Mouse (Mus musculus) heart, embryonic 11.5 days (tissue): ENCODE results near the gene Hoxb13. TPM values are rescaled to one million over a fixed set of nuclear protein-coding genes. Genes with fewer than 3 reads are reported as not detected.

Source experiments
- ATAC-seq: fragments of 200-750 bp; cut with Nextera tagmentation; replicated peaks from 2 replicates; pipeline ENCODE4 v1.8.0; 2017; ENCODE audit warnings: moderate library complexity; ENCODE audit not compliant: insufficient number of reproducible peaks, low FRiP score, low TSS enrichment
- H3K27ac ChIP-seq: fragments of 300-500 bp; sonication (generic); 2 replicates; pipeline ENCODE4 v1.5.1; 2014; ENCODE audit warnings: mild to moderate bottlenecking, low read depth, low read length
- H3K27me3 ChIP-seq: fragments of 300-500 bp; sonication (generic); 2 replicates; pipeline ENCODE4 v1.6.1; 2014; ENCODE audit warnings: mild to moderate bottlenecking, low read length, mixed read lengths; ENCODE audit not compliant: control insufficient read depth, insufficient read depth
- H3K36me3 ChIP-seq: fragments of 300-500 bp; sonication (generic); 2 replicates; pipeline ENCODE4 v1.6.1; 2014; ENCODE audit warnings: mild to moderate bottlenecking, low read length, moderate library complexity, mixed read lengths; ENCODE audit not compliant: control insufficient read depth, insufficient read depth
- H3K4me1 ChIP-seq: fragments of 300-500 bp; sonication (generic); 2 replicates; pipeline ENCODE4 v1.6.1; 2014; ENCODE audit warnings: low read length; ENCODE audit not compliant: control insufficient read depth, insufficient read depth
- H3K4me2 ChIP-seq: fragments of 300-500 bp; sonication (generic); 2 replicates; pipeline ENCODE4 v1.6.1; 2014; ENCODE audit warnings: mild to moderate bottlenecking, moderate library complexity
- H3K4me3 ChIP-seq: fragments of 300-500 bp; sonication (generic); 2 replicates; pipeline ENCODE4 v1.5.1; 2014; ENCODE audit warnings: low read depth, low read length
- H3K9ac ChIP-seq: fragments of 300-500 bp; sonication (generic); 2 replicates; pipeline ENCODE4 v1.6.1; 2014; ENCODE audit warnings: mild to moderate bottlenecking, low read depth, low read length, moderate library complexity
- H3K9me3 ChIP-seq: fragments of 300-500 bp; sonication (generic); replicated peaks from 2 replicates; pipeline ENCODE4 v1.6.1; 2016; ENCODE audit warnings: low read length; ENCODE audit not compliant: control insufficient read depth
- WGBS: fragments of 180-500 bp; shearing (Covaris S2); extraction: QIAGEN DNeasy Blood & Tissue Kit; methylation state at CpG from one replicate; pipeline ENCODE4 v1.1.7; 2014; ENCODE audit not compliant: insufficient replicate concordance; 5-methylcytosine and 5-hydroxymethylcytosine counted together
- polyA plus RNA-seq: library from polyadenylated mRNA; unstranded; fragments of >200 nt; fragmentation: Nextera tagmentation; extraction: Ambion mirVana; gene quantifications from 2 replicates; pipeline ENCODE4 v1.2.1, GENCODE M21; 2014

Gene Hoxb13
- polyA plus RNA-seq, 1 experiment from 2014 or later: not detected

GRCm38 (mm10) chr11:96204351-96204750 lies 10.2 kb downstream of the Hoxb13 start:
- no peaks in the 10 kb centered on the region for H3K36me3 ChIP-seq

DNA sequence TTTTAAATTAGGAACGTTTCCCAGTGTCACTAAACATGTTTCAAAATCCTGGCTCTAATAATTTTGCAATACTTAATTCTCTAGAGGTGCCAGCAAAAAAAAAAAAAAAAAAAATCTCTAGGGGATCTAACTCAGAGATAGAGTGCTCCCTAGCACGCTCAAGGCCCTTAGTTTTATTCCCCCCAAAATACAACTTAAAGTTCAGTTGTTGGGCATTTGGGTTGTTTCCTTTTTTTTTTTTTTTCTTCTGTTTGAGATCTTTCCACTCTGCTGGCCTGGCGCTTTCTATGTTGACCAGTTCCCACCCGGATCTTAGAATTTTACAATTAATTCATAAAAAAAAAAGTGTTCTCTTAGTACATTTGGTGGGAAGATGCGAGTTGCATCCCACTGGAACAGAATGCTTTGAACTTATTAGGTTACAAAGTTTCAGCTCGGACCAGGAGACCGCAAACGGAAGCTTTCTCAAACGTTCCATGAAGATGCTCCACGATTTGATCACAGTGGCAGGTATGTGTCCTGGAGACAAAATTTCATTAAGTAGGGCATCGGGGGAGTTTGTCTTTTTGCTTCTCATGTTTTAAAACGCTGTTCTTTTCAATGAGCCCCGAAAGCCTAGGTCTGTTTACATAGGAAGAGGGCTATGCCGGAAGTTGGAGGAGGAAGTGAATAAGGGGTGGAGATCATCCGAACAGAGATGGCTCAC lies 11.5 kb downstream of the Hoxb13 start:
- ATAC-seq: no peak
- H3K9me3 ChIP-seq: no peaks in the 10 kb centered on the region
- H3K4me2 ChIP-seq: no peak overlapping the region
- 4% methylated on average over 15 of the region's 15 CpGs for WGBS
- H3K27ac ChIP-seq: no peak overlapping the region
- no peaks in the 10 kb centered on the region for H3K4me1 ChIP-seq
- no peaks in the 10 kb centered on the region for H3K36me3 ChIP-seq
- H3K4me3 ChIP-seq: no peak overlapping the region
- no peak overlapping the region for H3K9ac ChIP-seq
- peaks cover 88% of the 10 kb centered on the region for H3K27me3 ChIP-seq

More at GRCm38 (mm10) chr11:96204351-96204750, 10.2 kb downstream of the Hoxb13 start:
- Histone ChIP-seq H3K9me3 (no peaks in the 10 kb centered on the region), H3K27ac (no peak overlapping the region), H3K4me1 (no peaks in the 10 kb centered on the region), H3K9ac (no peak overlapping the region), H3K4me3 (no peak overlapping the region), H3K4me2 (no peak overlapping the region), H3K27me3 (peaks cover 98% of the 10 kb centered on the region)
- ATAC-seq: no peak
- 1% methylated on average over 11 of the region's 11 CpGs for WGBS

- Histone ChIP-seq H3K9ac (no peak overlapping the region), H3K27ac (no peak overlapping the region), H3K9me3 (0 out of 2 replicates have a peak, but pooled peaks cover 2% of the 10 kb centered on the region), H3K36me3 (no peaks in the 10 kb centered on the region), H3K4me1 (no peaks in the 10 kb centered on the region), H3K27me3 (peaks cover 4% of the 10 kb centered on the region; the same call in 1 of the 2 replicates), H3K4me3 (no peak overlapping the region), H3K4me2 (no peak overlapping the region)
- 28% methylated on average over 2 of the region's 2 CpGs for WGBS
- ATAC-seq: no peak
Measured at GRCm38 (mm10) chr11:96223813-96224212, 29.7 kb downstream of the Hoxb13 start.

DNA sequence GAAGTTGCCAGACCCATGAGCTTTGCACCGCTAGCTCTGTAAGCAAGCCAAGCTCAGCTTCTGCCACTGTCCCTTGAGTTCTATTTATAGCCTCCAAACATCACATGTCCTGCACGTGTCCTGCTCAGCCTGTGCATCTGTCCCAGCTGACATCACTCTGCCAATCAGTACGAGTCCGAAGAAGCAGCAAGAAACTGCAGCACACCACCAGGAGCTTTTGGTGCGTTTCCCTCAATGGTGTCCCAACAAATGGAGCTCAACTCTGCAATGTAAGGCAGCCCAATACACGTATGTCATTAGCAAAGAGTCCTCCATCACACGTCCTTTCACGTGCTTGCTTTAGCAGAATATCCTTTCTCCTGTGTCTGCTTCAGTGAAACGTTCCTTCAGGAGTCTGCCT lies 33.6 kb downstream of the Hoxb13 start:
- H3K9ac ChIP-seq: no peak overlapping the region
- H3K27ac ChIP-seq: no peak overlapping the region
- H3K9me3 ChIP-seq: no peaks in the 10 kb centered on the region
- H3K36me3 ChIP-seq: no peaks in the 10 kb centered on the region
- peaks cover 14% of the 10 kb centered on the region for H3K27me3 ChIP-seq
- WGBS: 69% methylated on average over 9 of the region's 9 CpGs
- H3K4me2 ChIP-seq: no peak overlapping the region
- no peaks in the 10 kb centered on the region for H3K4me1 ChIP-seq
- ATAC-seq: no peak
- H3K4me3 ChIP-seq: no peak overlapping the region

DNA sequence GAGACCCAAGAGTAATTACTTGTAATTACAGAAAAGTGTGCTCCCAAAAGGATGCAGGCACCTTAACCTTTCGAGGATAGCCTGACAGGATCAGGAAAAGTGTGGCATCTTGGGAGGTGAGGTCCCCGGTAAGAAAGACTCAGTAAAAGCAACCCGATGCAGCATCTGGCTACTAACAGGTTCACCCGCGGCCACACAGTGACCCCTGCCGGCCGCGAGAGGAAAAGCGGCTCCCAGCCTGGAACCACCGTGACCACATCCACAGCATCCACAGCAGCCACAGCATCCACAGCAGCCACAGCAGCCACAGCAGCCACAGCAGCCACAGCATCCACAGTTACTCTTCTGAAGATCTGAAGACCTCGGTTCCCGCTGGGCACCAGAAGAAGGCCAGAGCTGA lies 40.8 kb downstream of the Hoxb13 start:
- Histone ChIP-seq H3K36me3 (no peaks in the 10 kb centered on the region), H3K27me3 (peaks cover 47% of the 10 kb centered on the region), H3K9ac (no peak overlapping the region), H3K4me1 (no peaks in the 10 kb centered on the region), H3K9me3 (no peaks in the 10 kb centered on the region), H3K4me3 (no peak overlapping the region), H3K4me2 (no peak overlapping the region), H3K27ac (no peak overlapping the region)
- 3% methylated on average over 12 of the region's 12 CpGs for WGBS
- no peak for ATAC-seq

DNA sequence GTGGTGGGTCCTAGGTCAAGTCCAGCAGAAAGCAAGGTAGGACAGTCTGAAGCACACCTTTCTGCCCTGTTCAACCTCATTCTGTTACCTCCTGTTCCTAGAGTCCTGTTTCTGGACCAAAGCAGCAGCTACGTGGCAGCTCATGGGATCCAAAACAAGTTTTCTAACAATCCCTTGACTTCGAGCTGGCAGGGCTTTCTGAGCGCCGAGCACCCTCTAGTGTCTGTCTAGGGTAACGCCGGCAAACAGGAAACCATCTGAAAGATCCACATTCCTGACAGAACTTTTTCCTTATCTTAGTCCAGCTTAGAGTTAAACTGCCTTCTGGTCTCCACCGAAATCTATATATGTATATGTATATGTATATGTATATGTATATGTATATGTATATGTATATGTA lies 46.1 kb downstream of the Hoxb13 start:
- H3K4me2 ChIP-seq: no peak overlapping the region
- no peak overlapping the region for H3K9ac ChIP-seq
- H3K9me3 ChIP-seq: no peaks in the 10 kb centered on the region
- 1% methylated on average over 7 of the region's 7 CpGs for WGBS
- no peak for ATAC-seq
- no peaks in the 10 kb centered on the region for H3K36me3 ChIP-seq
- peaks cover 33% of the 10 kb centered on the region for H3K27me3 ChIP-seq
- H3K27ac ChIP-seq: no peak overlapping the region
- no peak overlapping the region for H3K4me3 ChIP-seq
- H3K4me1 ChIP-seq: no peaks in the 10 kb centered on the region

Other genes starting within 250 kb of the Hoxb13 start
- gene Igf2bp1, start 188.4 kb upstream of the Hoxb13 start, polyA plus RNA-seq: 50.0 and 51.5 TPM in 2 replicates
- gene Gip, start 169.8 kb upstream of the Hoxb13 start, polyA plus RNA-seq: not detected in 2 replicates
- gene Snf8, start 159.4 kb upstream of the Hoxb13 start, polyA plus RNA-seq: 27.1 and 31.3 TPM in 2 replicates
- gene Ube2z, start 128.9 kb upstream of the Hoxb13 start, polyA plus RNA-seq: 23.0 and 33.1 TPM in 2 replicates
- gene Atp5g1, start 118.6 kb upstream of the Hoxb13 start, polyA plus RNA-seq: 1,582 and 1,616 TPM in 2 replicates
- gene Calcoco2, start 82.4 kb upstream of the Hoxb13 start, polyA plus RNA-seq: not detected in 2 replicates
- not detected in 2 replicates for gene Ttll6, start 60.5 kb upstream of the Hoxb13 start, polyA plus RNA-seq
- 0.09 TPM in 1 of 2 replicates, not detected in the other for gene Hoxb9, start 77.1 kb downstream of the Hoxb13 start, polyA plus RNA-seq
- 0.06 TPM in 1 of 2 replicates, not detected in the other for gene Hoxb8, start 87.6 kb downstream of the Hoxb13 start, polyA plus RNA-seq
- gene Hoxb7, start 92.3 kb downstream of the Hoxb13 start, polyA plus RNA-seq: 0.28 and 0.31 TPM in 2 replicates
- gene Hoxb6, start 98.2 kb downstream of the Hoxb13 start, polyA plus RNA-seq: 0.32 and 0.90 TPM in 2 replicates
- 0.65 and 2.4 TPM in 2 replicates for gene Hoxb5, start 109.0 kb downstream of the Hoxb13 start, polyA plus RNA-seq
- gene Hoxb4, start 124.0 kb downstream of the Hoxb13 start, polyA plus RNA-seq: 0.21 and 0.77 TPM in 2 replicates
- 0.74 and 1.0 TPM in 2 replicates for gene Hoxb3, start 129.0 kb downstream of the Hoxb13 start, polyA plus RNA-seq
- gene Hoxb2, start 156.2 kb downstream of the Hoxb13 start, polyA plus RNA-seq: 4.5 and 7.4 TPM in 2 replicates
- 0.19 TPM in 1 of 2 replicates, not detected in the other for gene Hoxb1, start 171.4 kb downstream of the Hoxb13 start, polyA plus RNA-seq